Mouse (Mus musculus): ENCODE data around the gene Dock10. TPM values are rescaled to one million over a fixed set of nuclear protein-coding genes. Genes with fewer than 3 reads are reported as not detected.

Gene Dock10
- polyA plus RNA-seq, 1 experiment from 2014 or later: 1.9 TPM

GRCm38 (mm10) chr1:80512210-80512948, 245.9 kb downstream of the Dock10 start:
- no peaks in the 10 kb centered on the region for H3K9me3 ChIP-seq
- WGBS: 56% methylated on average over 8 of the region's 8 CpGs
- no peak overlapping the region for H3K27ac ChIP-seq
- no peaks in the 10 kb centered on the region for H3K36me3 ChIP-seq
- no peak for DNase-seq (ENCODE audit: low spot score)
- peaks cover 10% of the 10 kb centered on the region; the same call in 1 of the 2 replicates for H3K4me1 ChIP-seq
- H3K4me3 ChIP-seq: no peak overlapping the region
- H3K27me3 ChIP-seq (ENCODE audit: insufficient read depth, poor library complexity, severe bottlenecking): no peaks in the 10 kb centered on the region

- no peak overlapping the region for H3K27ac ChIP-seq
- no peaks in the 10 kb centered on the region for H3K4me1 ChIP-seq
- H3K27me3 ChIP-seq (ENCODE audit: insufficient read depth, poor library complexity, severe bottlenecking): no peaks in the 10 kb centered on the region
- H3K9me3 ChIP-seq: no peaks in the 10 kb centered on the region
- H3K4me3 ChIP-seq: no peak overlapping the region
- 83% methylated on average over 2 of the region's 2 CpGs for WGBS
- no peak for DNase-seq (ENCODE audit: low spot score)
- no peaks in the 10 kb centered on the region for H3K36me3 ChIP-seq
Observed at GRCm38 (mm10) chr1:80504757-80505156, 253.6 kb downstream of the Dock10 start.

GRCm38 (mm10) chr1:80504081-80504480, 254.2 kb downstream of the Dock10 start:
- H3K4me1 ChIP-seq: no peaks in the 10 kb centered on the region
- H3K36me3 ChIP-seq: no peaks in the 10 kb centered on the region
- H3K27ac ChIP-seq: no peak overlapping the region
- DNase-seq (ENCODE audit: low spot score): no peak
- no peaks in the 10 kb centered on the region for H3K9me3 ChIP-seq
- WGBS: 81% methylated on average over 4 of the region's 4 CpGs
- H3K27me3 ChIP-seq (ENCODE audit: insufficient read depth, poor library complexity, severe bottlenecking): no peaks in the 10 kb centered on the region
- H3K4me3 ChIP-seq: no peak overlapping the region

- Histone ChIP-seq H3K4me1 (no peaks in the 10 kb centered on the region), H3K4me3 (no peak overlapping the region), H3K9me3 (no peaks in the 10 kb centered on the region), H3K36me3 (no peaks in the 10 kb centered on the region), H3K27ac (no peak overlapping the region), H3K27me3 (ENCODE audit: insufficient read depth, poor library complexity, severe bottlenecking) (no peaks in the 10 kb centered on the region)
- no peak for DNase-seq (ENCODE audit: low spot score)
- 80% methylated on average over 9 of the region's 9 CpGs for WGBS
Observed at GRCm38 (mm10) chr1:80502456-80503165, 255.7 kb downstream of the Dock10 start.

- no peaks in the 10 kb centered on the region for H3K9me3 ChIP-seq
- no peaks in the 10 kb centered on the region for H3K27me3 ChIP-seq (ENCODE audit: insufficient read depth, poor library complexity, severe bottlenecking)
- H3K4me1 ChIP-seq: no peaks in the 10 kb centered on the region
- WGBS: 80% methylated on average over 7 of the region's 7 CpGs
- H3K36me3 ChIP-seq: no peaks in the 10 kb centered on the region
- H3K27ac ChIP-seq: no peak overlapping the region
- no peak overlapping the region for H3K4me3 ChIP-seq
- no peak for DNase-seq (ENCODE audit: low spot score)
Observed at GRCm38 (mm10) chr1:80499264-80499663, 259.1 kb downstream of the Dock10 start.

GRCm38 (mm10) chr1:80496360-80496759, 262.0 kb downstream of the Dock10 start:
- Histone ChIP-seq H3K27ac (no peak overlapping the region), H3K9me3 (no peaks in the 10 kb centered on the region), H3K36me3 (no peaks in the 10 kb centered on the region), H3K4me1 (no peaks in the 10 kb centered on the region), H3K27me3 (ENCODE audit: insufficient read depth, poor library complexity, severe bottlenecking) (no peaks in the 10 kb centered on the region), H3K4me3 (no peak overlapping the region)
- 78% methylated on average over 4 of the region's 4 CpGs for WGBS
- DNase-seq (ENCODE audit: low spot score): no peak

GRCm38 (mm10) chr1:80483419-80483818, 274.9 kb downstream of the Dock10 start:
- no peak for DNase-seq (ENCODE audit: low spot score)
- H3K4me3 ChIP-seq: no peak overlapping the region
- WGBS: 81% methylated on average over 5 of the region's 5 CpGs
- H3K27me3 ChIP-seq (ENCODE audit: insufficient read depth, poor library complexity, severe bottlenecking): no peaks in the 10 kb centered on the region
- no peaks in the 10 kb centered on the region for H3K4me1 ChIP-seq
- H3K9me3 ChIP-seq: no peaks in the 10 kb centered on the region
- H3K27ac ChIP-seq: no peak overlapping the region
- no peaks in the 10 kb centered on the region for H3K36me3 ChIP-seq

- Histone ChIP-seq H3K4me3 (no peak overlapping the region), H3K36me3 (no peaks in the 10 kb centered on the region), H3K27ac (no peak overlapping the region), H3K9me3 (no peaks in the 10 kb centered on the region), H3K27me3 (ENCODE audit: insufficient read depth, poor library complexity, severe bottlenecking) (no peaks in the 10 kb centered on the region), H3K4me1 (no peaks in the 10 kb centered on the region)
- 63% methylated on average over 1 of the region's 1 CpGs for WGBS
- DNase-seq (ENCODE audit: low spot score): no peak
Observed at GRCm38 (mm10) chr1:80474942-80475341, 283.4 kb downstream of the Dock10 start.

- Histone ChIP-seq H3K9me3 (no peaks in the 10 kb centered on the region), H3K4me1 (no peaks in the 10 kb centered on the region), H3K27ac (no peak overlapping the region), H3K4me3 (no peak overlapping the region), H3K36me3 (no peaks in the 10 kb centered on the region), H3K27me3 (ENCODE audit: insufficient read depth, poor library complexity, severe bottlenecking) (no peaks in the 10 kb centered on the region)
- DNase-seq (ENCODE audit: low spot score): no peak
- 100% methylated on average over 1 of the region's 1 CpGs for WGBS
Observed at GRCm38 (mm10) chr1:80472395-80472794, 285.9 kb downstream of the Dock10 start.

- H3K4me3 ChIP-seq: no peak within 1 kb of the TSS
- no peaks in the 10 kb centered on the region for H3K36me3 ChIP-seq
- WGBS: 79% methylated on average over 6 of the region's 6 CpGs
- no peaks in the 10 kb centered on the region for H3K27me3 ChIP-seq (ENCODE audit: insufficient read depth, poor library complexity, severe bottlenecking)
- H3K9me3 ChIP-seq: no peaks in the 10 kb centered on the region
- no peak for DNase-seq (ENCODE audit: low spot score)
- no peak within 1 kb of the TSS for H3K27ac ChIP-seq
- H3K4me1 ChIP-seq: no peaks in the 10 kb centered on the region
Observed at GRCm38 (mm10) chr1:80461348-80461747, 297.0 kb downstream of the Dock10 start, which contains the start of gene Gm45261. TSS of gene Gm45261 (minus strand) at chr1:80461448.

GRCm38 (mm10) chr1:80459923-80460322, 298.4 kb downstream of the Dock10 start:
- H3K4me3 ChIP-seq: no peak overlapping the region
- 83% methylated on average over 1 of the region's 1 CpGs for WGBS
- H3K27ac ChIP-seq: no peak overlapping the region
- no peaks in the 10 kb centered on the region for H3K27me3 ChIP-seq (ENCODE audit: insufficient read depth, poor library complexity, severe bottlenecking)
- no peaks in the 10 kb centered on the region for H3K9me3 ChIP-seq
- DNase-seq (ENCODE audit: low spot score): no peak
- H3K4me1 ChIP-seq: no peaks in the 10 kb centered on the region
- no peaks in the 10 kb centered on the region for H3K36me3 ChIP-seq

GRCm38 (mm10) chr1:80459477-80459876, 298.9 kb downstream of the Dock10 start:
- H3K36me3 ChIP-seq: no peaks in the 10 kb centered on the region
- no peaks in the 10 kb centered on the region for H3K27me3 ChIP-seq (ENCODE audit: insufficient read depth, poor library complexity, severe bottlenecking)
- H3K4me1 ChIP-seq: no peaks in the 10 kb centered on the region
- no peak overlapping the region for H3K4me3 ChIP-seq
- H3K27ac ChIP-seq: no peak overlapping the region
- no peaks in the 10 kb centered on the region for H3K9me3 ChIP-seq
- no peak for DNase-seq (ENCODE audit: low spot score)

GRCm38 (mm10) chr1:80453971-80454370, 304.4 kb downstream of the Dock10 start:
- H3K36me3 ChIP-seq: no peaks in the 10 kb centered on the region
- H3K27ac ChIP-seq: no peak overlapping the region
- no peak for DNase-seq (ENCODE audit: low spot score)
- no peaks in the 10 kb centered on the region for H3K4me1 ChIP-seq
- no peaks in the 10 kb centered on the region for H3K27me3 ChIP-seq (ENCODE audit: insufficient read depth, poor library complexity, severe bottlenecking)
- WGBS: 76% methylated on average over 2 of the region's 2 CpGs
- no peak overlapping the region for H3K4me3 ChIP-seq
- no peaks in the 10 kb centered on the region for H3K9me3 ChIP-seq
